Mouse (Mus musculus): ENCODE measurements around the gene Fis1.
"Not testable (repeated sequence)": the region's sequence is repeated elsewhere in the genome, so short reads cannot be mapped to it uniquely, and the experiment has no call there.

Fis1 gene

GRCm38 (mm10) chr5:136953015-136953414 is at the start of gene Fis1:
Gene Fis1 (plus strand): TSS chr5:136953275.
- DNase-seq = peak; percentile 99

GRCm38 (mm10) chr5:136904621-136905020 is 48.5 kb upstream of the Fis1 start:
- DNase-seq = no peak

- DNase-seq = peak; percentile 35
These were observed 47.4 kb upstream of the Fis1 start for GRCm38 (mm10) chr5:136905630-136906029.

GRCm38 (mm10) chr5:136907587-136907986 is 45.5 kb upstream of the Fis1 start:
- no peak for DNase-seq

GRCm38 (mm10) chr5:136907991-136908857 is 44.9 kb upstream of the Fis1 start, which contains the start of gene Ift22:
Gene Ift22 (plus strand): TSS chr5:136908150.
- DNase-seq = peak; percentile 95

GRCm38 (mm10) chr5:136914183-136914582 is 38.9 kb upstream of the Fis1 start:
- no peak for DNase-seq

GRCm38 (mm10) chr5:136917613-136918242 is 35.3 kb upstream of the Fis1 start:
- DNase-seq = no peak

- DNase-seq = peak; percentile 78
These were observed 34.2 kb upstream of the Fis1 start for GRCm38 (mm10) chr5:136918655-136919472.

- no peak for DNase-seq
These were observed 33.4 kb upstream of the Fis1 start for GRCm38 (mm10) chr5:136919546-136920301.

- no peak for DNase-seq
These were observed 30.2 kb upstream of the Fis1 start for GRCm38 (mm10) chr5:136922830-136923229.

GRCm38 (mm10) chr5:136923751-136924478 is 29.2 kb upstream of the Fis1 start:
- no peak for DNase-seq

- DNase-seq = peak; percentile 90
These were observed 24.0 kb upstream of the Fis1 start for GRCm38 (mm10) chr5:136929073-136929472.

- no peak for DNase-seq
These were observed 21.2 kb upstream of the Fis1 start for GRCm38 (mm10) chr5:136931896-136932295.

GRCm38 (mm10) chr5:136932956-136933355 is 20.1 kb upstream of the Fis1 start:
- DNase-seq = no peak

- no peak for DNase-seq
These were observed 19.1 kb upstream of the Fis1 start for GRCm38 (mm10) chr5:136933930-136934329.

- peak; percentile 35 for DNase-seq
These were observed 17.0 kb upstream of the Fis1 start for GRCm38 (mm10) chr5:136935905-136936695.

- DNase-seq = no peak
These were observed 16.3 kb upstream of the Fis1 start for GRCm38 (mm10) chr5:136936750-136937149.

- no peak for DNase-seq
These were observed 15.5 kb upstream of the Fis1 start for GRCm38 (mm10) chr5:136937621-136938020.

GRCm38 (mm10) chr5:136939284-136939683 is 13.8 kb upstream of the Fis1 start:
- DNase-seq = no peak

GRCm38 (mm10) chr5:136940029-136940428 is 13.0 kb upstream of the Fis1 start:
- not testable (repeated sequence) for DNase-seq

All from lung, postnatal 10 days (tissue).